Mouse (Mus musculus) limb, embryonic 13.5 days (tissue): ENCODE measurements around the gene Tmem190. TPM values are rescaled to one million over a fixed set of nuclear protein-coding genes. Genes with fewer than 3 reads are reported as not detected.

ENCODE experiments used
- ATAC-seq: fragments of 200-750 bp; cut with Nextera tagmentation; 2 replicates; pipeline ENCODE4 v1.8.0; 2017; ENCODE audit warnings: low read depth, moderate number of reproducible peaks, moderate TSS enrichment; ENCODE audit not compliant: low FRiP score
- H3K27ac ChIP-seq: fragments of 300-500 bp; sonication (generic); 2 replicates; pipeline ENCODE4 v1.5.1; 2015; ENCODE audit warnings: inconsistent platforms, mild to moderate bottlenecking, moderate library complexity
- H3K27me3 ChIP-seq: fragments of 300-500 bp; sonication (generic); 2 replicates; pipeline ENCODE4 v1.6.1; 2015; ENCODE audit warnings: mild to moderate bottlenecking, inconsistent platforms
- H3K36me3 ChIP-seq: fragments of 300-500 bp; sonication (generic); 2 replicates; pipeline ENCODE4 v1.6.1; 2015; ENCODE audit warnings: inconsistent platforms, mild to moderate bottlenecking, moderate library complexity
- H3K4me1 ChIP-seq: fragments of 300-500 bp; sonication (generic); 2 replicates; pipeline ENCODE4 v1.6.1; 2015; ENCODE audit warnings: inconsistent platforms
- H3K4me2 ChIP-seq: fragments of 300-500 bp; sonication (generic); replicated peaks from 2 replicates; pipeline ENCODE4 v1.6.1; 2015; ENCODE audit warnings: inconsistent platforms, mild to moderate bottlenecking, moderate library complexity
- H3K4me3 ChIP-seq: fragments of 300-500 bp; sonication (generic); 2 replicates; pipeline ENCODE4 v1.5.1; 2015; ENCODE audit warnings: moderate library complexity, mild to moderate bottlenecking, inconsistent platforms
- H3K9ac ChIP-seq: fragments of 300-500 bp; sonication (generic); 2 replicates; pipeline ENCODE4 v1.6.1; 2015; ENCODE audit warnings: mild to moderate bottlenecking, inconsistent platforms
- H3K9me3 ChIP-seq: fragments of 300-500 bp; sonication (generic); 2 replicates; pipeline ENCODE4 v1.6.1; 2016; ENCODE audit warnings: inconsistent platforms
- WGBS: fragments of 180-500 bp; shearing (Covaris S2); methylation state at CpG from one replicate; pipeline ENCODE4 v1.1.7; 2015; 5-methylcytosine and 5-hydroxymethylcytosine counted together
- polyA plus RNA-seq: library from polyadenylated mRNA; unstranded; fragments of >200 nt; fragmentation: Nextera tagmentation; extraction: Ambion mirVana; gene quantifications from 2 replicates; pipeline ENCODE4 v1.2.1, GENCODE M21; 2015

The Tmem190 gene
- polyA plus RNA-seq, 1 experiment from 2014 or later, result not detected

DNA sequence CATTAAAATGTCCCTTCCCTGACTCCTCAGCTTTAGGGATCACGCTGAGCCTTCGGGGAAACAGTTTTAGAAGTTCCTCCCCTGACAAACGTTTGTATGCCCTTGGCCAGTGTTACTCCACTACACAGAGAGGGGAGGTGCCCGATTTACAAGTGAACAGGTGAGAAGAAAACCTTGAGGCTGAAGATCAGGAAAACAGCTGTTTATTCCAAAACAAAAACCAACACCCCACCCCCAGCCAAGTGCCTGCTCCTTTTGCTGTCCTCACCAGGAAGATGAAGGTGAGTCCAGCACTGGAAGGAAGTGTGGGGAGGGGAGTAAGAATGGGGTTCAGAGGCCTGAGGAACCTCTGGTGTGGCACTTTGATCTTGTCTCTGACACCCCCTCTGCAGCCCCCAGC is 42.6 kb downstream of the Tmem190 start:
- ATAC-seq, result no peak
- H3K9ac ChIP-seq, result no peak overlapping the region
- no peaks in the 10 kb centered on the region for H3K36me3 ChIP-seq
- H3K4me2 ChIP-seq, result no peak overlapping the region
- no peaks in the 10 kb centered on the region for H3K9me3 ChIP-seq
- peaks cover 23% of the 10 kb centered on the region for H3K27me3 ChIP-seq
- H3K27ac ChIP-seq, result no peak overlapping the region
- H3K4me1 ChIP-seq, result no peaks in the 10 kb centered on the region
- no peak overlapping the region for H3K4me3 ChIP-seq
- WGBS, result 42% methylated on average over 4 of the region's 4 CpGs

DNA sequence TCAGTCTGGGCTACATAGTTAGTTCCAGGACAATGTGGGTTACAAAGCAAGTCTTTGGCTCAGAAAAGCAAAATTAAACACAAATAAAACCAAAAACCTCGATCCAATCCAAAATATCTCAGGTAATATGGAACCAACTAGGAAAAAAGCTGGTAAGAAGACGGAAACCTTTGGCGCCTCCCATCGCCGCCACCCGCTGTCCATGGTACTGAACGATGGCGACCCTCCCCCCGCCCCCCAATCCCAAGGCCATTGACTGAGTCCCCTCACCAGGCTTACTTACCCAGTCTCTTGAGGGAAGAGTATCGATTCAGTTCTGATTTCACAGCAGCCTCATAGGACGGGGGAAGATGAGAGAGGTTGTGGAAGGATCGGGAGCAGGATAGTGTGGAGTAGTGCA is 47.7 kb downstream of the Tmem190 start:
- Histone ChIP-seq H3K9me3 (no peaks in the 10 kb centered on the region), H3K27me3 (peaks cover 70% of the 10 kb centered on the region), H3K27ac (no peak overlapping the region), H3K36me3 (no peaks in the 10 kb centered on the region), H3K4me3 (no peak overlapping the region), H3K4me2 (no peak overlapping the region), H3K4me1 (no peaks in the 10 kb centered on the region), H3K9ac (no peak overlapping the region)
- WGBS, result 4% methylated on average over 12 of the region's 12 CpGs
- ATAC-seq, result no peak

Other genes starting within 250 kb of the Tmem190 start
- gene Syt5, start 235.4 kb upstream of the Tmem190 start, polyA plus RNA-seq, result 5.5 and 6.0 TPM in 2 replicates
- not detected in 2 replicates for gene Ptprh, start 178.9 kb upstream of the Tmem190 start, polyA plus RNA-seq
- 1.2 and 1.3 TPM in 2 replicates for gene Tmem86b, start 151.5 kb upstream of the Tmem190 start, polyA plus RNA-seq
- gene Ppp6r1, start 123.9 kb upstream of the Tmem190 start, polyA plus RNA-seq, result 9.0 and 9.9 TPM in 2 replicates
- 93.6 and 95.4 TPM in 2 replicates for gene Hspbp1, start 97.9 kb upstream of the Tmem190 start, polyA plus RNA-seq
- gene Brsk1, start 92.3 kb upstream of the Tmem190 start, polyA plus RNA-seq, result 2.2 and 2.3 TPM in 2 replicates
- 0.13 TPM in 2 replicates for gene Tmem150b, start 57.7 kb upstream of the Tmem190 start, polyA plus RNA-seq
- 61.6 and 65.3 TPM in 2 replicates for gene Kmt5c, start 42.8 kb upstream of the Tmem190 start, polyA plus RNA-seq
- gene Cox6b2, start 29.8 kb upstream of the Tmem190 start, polyA plus RNA-seq, result 67.5 and 68.6 TPM in 2 replicates
- not detected in 2 replicates for gene Fam71e2, start 11.6 kb upstream of the Tmem190 start, polyA plus RNA-seq
- gene Il11, start 78 bp upstream of the Tmem190 start, polyA plus RNA-seq, result 0.26 and 0.39 TPM in 2 replicates
- 7.3 and 7.9 TPM in 2 replicates for gene Tmem238, start 6.7 kb downstream of the Tmem190 start, polyA plus RNA-seq
- 290 and 292 TPM in 2 replicates for gene Rpl28, start 9.9 kb downstream of the Tmem190 start, polyA plus RNA-seq
- gene Ube2s, start 29.7 kb downstream of the Tmem190 start, polyA plus RNA-seq, result 328 and 349 TPM in 2 replicates
- 0.17 and 0.33 TPM in 2 replicates for gene Shisa7, start 61.8 kb downstream of the Tmem190 start, polyA plus RNA-seq
- 5.6 and 6.4 TPM in 2 replicates for gene Isoc2b, start 87.3 kb downstream of the Tmem190 start, polyA plus RNA-seq
- 1.2 and 1.3 TPM in 2 replicates for gene Isoc2a, start 94.2 kb downstream of the Tmem190 start, polyA plus RNA-seq
- gene Gm36210, start 123.6 kb downstream of the Tmem190 start, polyA plus RNA-seq, result not detected in 2 replicates
- gene Zfp628, start 132.3 kb downstream of the Tmem190 start, polyA plus RNA-seq, result 4.2 and 4.3 TPM in 2 replicates
- gene Nat14, start 139.1 kb downstream of the Tmem190 start, polyA plus RNA-seq, result 3.1 and 3.3 TPM in 2 replicates
- gene Ssc5d, start 142.8 kb downstream of the Tmem190 start, polyA plus RNA-seq, result 6.4 and 8.1 TPM in 2 replicates
- gene Sbk2, start 181.5 kb downstream of the Tmem190 start, polyA plus RNA-seq, result 0.38 and 0.92 TPM in 2 replicates
- not detected in 2 replicates for gene Sbk3, start 188.2 kb downstream of the Tmem190 start, polyA plus RNA-seq
- 35.3 and 38.5 TPM in 2 replicates for gene Zfp579, start 213.2 kb downstream of the Tmem190 start, polyA plus RNA-seq
- gene Zfp524, start 231.5 kb downstream of the Tmem190 start, polyA plus RNA-seq, result 9.1 and 10.7 TPM in 2 replicates
- 44.7 and 48.6 TPM in 2 replicates for gene Fiz1, start 231.8 kb downstream of the Tmem190 start, polyA plus RNA-seq
- gene Gm44973, start 232.6 kb downstream of the Tmem190 start, polyA plus RNA-seq, result 0.42 and 2.1 TPM in 2 replicates
- gene Zfp865, start 237.4 kb downstream of the Tmem190 start, polyA plus RNA-seq, result 6.0 and 8.1 TPM in 2 replicates
- gene Ccdc106, start 237.6 kb downstream of the Tmem190 start, polyA plus RNA-seq, result 44.9 and 47.8 TPM in 2 replicates